Mouse (Mus musculus): ENCODE results near the gene Mrc1. TPM values are rescaled to one million over a fixed set of nuclear protein-coding genes. Genes with fewer than 3 reads are reported as not detected.
"Not testable (repeated sequence)": the region's sequence is repeated elsewhere in the genome, so short reads cannot be mapped to it uniquely, and the experiment has no call there.

Mrc1 gene
- polyA plus RNA-seq (2015; fragmentation: Nextera tagmentation; extraction: Ambion mirVana): 4.9 and 6.6 TPM in 2 replicates

DNA sequence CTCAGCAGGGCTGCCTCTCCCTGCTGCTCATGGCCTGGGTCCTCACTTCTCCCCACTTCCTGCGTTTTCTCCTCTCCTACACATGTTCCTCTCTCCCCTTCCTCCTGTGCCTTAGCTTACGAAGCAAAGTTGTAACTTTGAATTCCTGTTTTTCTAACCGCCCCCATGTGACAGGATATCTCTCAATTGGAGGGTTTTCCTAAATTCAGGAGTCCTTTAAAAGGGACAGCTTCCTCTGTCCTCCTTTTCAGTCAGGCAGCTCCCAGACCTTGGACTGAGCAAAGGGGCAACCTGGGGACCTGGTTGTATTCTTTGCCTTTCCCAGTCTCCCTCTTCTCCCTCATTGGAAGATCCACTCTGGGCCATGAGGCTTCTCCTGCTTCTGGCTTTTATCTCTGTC is at the start of gene Mrc1:
Gene Mrc1 (plus strand): TSS at position 244 of the 400 bp plus-strand sequence.
- H3K27me3 ChIP-seq: no peaks in the 10 kb centered on the region
- no peak within 1 kb of the TSS for H3K9ac ChIP-seq
- 66% methylated on average over 3 of the region's 3 CpGs for WGBS
- H3K4me2 ChIP-seq: no peak within 1 kb of the TSS
- H3K4me1 ChIP-seq (replicated peaks): no peaks in the 10 kb centered on the region
- H3K27ac ChIP-seq (replicated peaks): no peak within 1 kb of the TSS
- no peak within 1 kb of the TSS for H3K4me3 ChIP-seq
- no peak for ATAC-seq (ENCODE audit: low FRiP score, low read depth)
- H3K9me3 ChIP-seq: no peaks in the 10 kb centered on the region
- H3K36me3 ChIP-seq: no peaks in the 10 kb centered on the region

DNA sequence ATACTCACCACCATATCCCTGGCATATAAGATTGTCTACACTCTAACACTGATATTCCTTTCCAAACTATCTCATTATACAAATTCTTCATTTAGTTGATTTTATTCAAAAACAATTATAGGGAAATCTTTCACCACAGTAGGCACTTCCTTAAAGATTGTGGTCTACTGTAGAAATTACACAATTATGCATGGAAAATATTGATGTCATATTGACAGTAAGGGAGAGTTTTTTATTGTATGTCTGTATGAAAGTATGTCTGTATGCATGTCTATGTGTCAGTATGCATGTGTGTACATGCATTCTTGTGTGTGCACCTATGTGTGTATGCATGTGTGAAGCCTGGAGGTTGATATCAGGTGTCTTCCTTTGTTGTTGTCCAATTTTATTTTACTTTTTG is 44.8 kb upstream of the Mrc1 start:
- no peak for ATAC-seq (ENCODE audit: low FRiP score, low read depth)
- Histone ChIP-seq H3K4me1 (replicated peaks) (no peaks in the 10 kb centered on the region), H3K27ac (replicated peaks) (no peak overlapping the region), H3K27me3 (no peaks in the 10 kb centered on the region), H3K9ac (no peak overlapping the region), H3K9me3 (no peaks in the 10 kb centered on the region), H3K36me3 (no peaks in the 10 kb centered on the region), H3K4me3 (no peak overlapping the region), H3K4me2 (no peak overlapping the region)

DNA sequence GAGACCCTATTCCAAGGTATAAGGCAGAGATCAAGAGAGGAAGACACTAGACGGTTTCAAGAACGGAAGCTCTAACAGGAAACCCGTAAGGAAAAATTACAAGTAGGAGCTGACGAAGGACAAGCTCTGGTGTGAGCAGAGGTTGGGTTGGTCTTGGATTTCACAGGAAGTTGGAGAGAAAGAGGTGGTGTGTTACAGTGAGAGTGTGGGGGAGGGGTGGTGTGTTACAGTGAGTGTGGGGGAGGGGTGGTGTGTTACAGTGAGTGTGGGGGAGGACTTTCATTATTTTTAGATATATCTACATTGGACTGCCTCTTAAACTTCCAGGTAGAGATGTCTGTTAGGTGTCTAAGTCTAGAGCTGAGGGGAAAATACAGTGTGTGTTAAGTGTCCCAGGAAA is 38.5 kb upstream of the Mrc1 start:
- Histone ChIP-seq H3K9me3 (no peaks in the 10 kb centered on the region), H3K4me2 (no peak overlapping the region), H3K9ac (no peak overlapping the region), H3K36me3 (no peaks in the 10 kb centered on the region), H3K4me3 (no peak overlapping the region), H3K27me3 (no peaks in the 10 kb centered on the region), H3K27ac (replicated peaks) (no peak overlapping the region), H3K4me1 (replicated peaks) (no peaks in the 10 kb centered on the region)
- no peak for ATAC-seq (ENCODE audit: low FRiP score, low read depth)
- 92% methylated on average over 4 of the region's 4 CpGs for WGBS

DNA sequence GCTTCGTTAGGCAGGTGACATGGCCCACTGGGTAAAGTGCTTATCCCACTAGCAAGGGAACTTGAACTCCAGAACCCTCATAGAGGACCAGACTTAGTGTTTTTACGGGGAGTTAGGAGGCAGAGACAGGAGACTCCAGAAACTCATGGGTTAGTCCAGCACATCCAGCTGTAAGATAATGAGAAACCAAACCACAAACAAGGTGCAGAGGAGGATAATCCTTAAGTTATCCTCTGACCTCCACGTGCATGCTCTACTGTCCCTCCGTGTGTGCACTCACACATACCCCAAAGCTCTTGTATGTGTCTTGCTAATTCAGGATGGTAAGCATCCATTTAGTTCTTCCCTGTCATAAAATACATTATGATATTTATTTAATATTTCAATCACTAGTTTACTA is 37.6 kb upstream of the Mrc1 start:
- no peak for ATAC-seq (ENCODE audit: low FRiP score, low read depth)
- no peaks in the 10 kb centered on the region for H3K36me3 ChIP-seq
- H3K27me3 ChIP-seq: no peaks in the 10 kb centered on the region
- no peak overlapping the region for H3K4me3 ChIP-seq
- H3K27ac ChIP-seq (replicated peaks): no peak overlapping the region
- H3K9me3 ChIP-seq: no peaks in the 10 kb centered on the region
- H3K4me1 ChIP-seq (replicated peaks): no peaks in the 10 kb centered on the region
- no peak overlapping the region for H3K9ac ChIP-seq
- no peak overlapping the region for H3K4me2 ChIP-seq
- WGBS: 90% methylated on average over 4 of the region's 4 CpGs

DNA sequence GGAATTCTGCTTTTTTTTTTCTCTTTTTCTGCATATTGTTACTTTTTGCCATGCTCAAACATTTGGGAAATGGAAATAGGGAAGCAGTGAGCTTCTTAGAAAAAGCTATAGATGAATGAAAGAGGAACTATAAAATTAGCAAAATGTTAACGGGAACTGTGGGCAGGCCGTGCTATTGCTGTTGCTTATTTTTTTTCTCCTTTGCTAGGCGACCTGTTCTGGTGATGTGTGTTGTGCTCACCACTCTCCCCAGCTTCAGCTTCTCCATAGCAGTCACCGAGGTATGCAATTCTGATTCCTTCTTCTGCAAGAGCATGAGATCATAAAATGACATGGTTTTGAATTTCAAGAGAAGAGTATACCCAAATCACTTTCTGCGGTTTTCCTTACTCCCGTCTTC is 37.1 kb upstream of the Mrc1 start:
- ATAC-seq (ENCODE audit: low FRiP score, low read depth): no peak
- H3K9me3 ChIP-seq: no peaks in the 10 kb centered on the region
- H3K4me2 ChIP-seq: no peak overlapping the region
- no peak overlapping the region for H3K4me3 ChIP-seq
- WGBS: 86% methylated on average over 6 of the region's 6 CpGs
- H3K4me1 ChIP-seq (replicated peaks): no peaks in the 10 kb centered on the region
- H3K9ac ChIP-seq: no peak overlapping the region
- H3K27me3 ChIP-seq: no peaks in the 10 kb centered on the region
- no peak overlapping the region for H3K27ac ChIP-seq (replicated peaks)
- H3K36me3 ChIP-seq: no peaks in the 10 kb centered on the region

DNA sequence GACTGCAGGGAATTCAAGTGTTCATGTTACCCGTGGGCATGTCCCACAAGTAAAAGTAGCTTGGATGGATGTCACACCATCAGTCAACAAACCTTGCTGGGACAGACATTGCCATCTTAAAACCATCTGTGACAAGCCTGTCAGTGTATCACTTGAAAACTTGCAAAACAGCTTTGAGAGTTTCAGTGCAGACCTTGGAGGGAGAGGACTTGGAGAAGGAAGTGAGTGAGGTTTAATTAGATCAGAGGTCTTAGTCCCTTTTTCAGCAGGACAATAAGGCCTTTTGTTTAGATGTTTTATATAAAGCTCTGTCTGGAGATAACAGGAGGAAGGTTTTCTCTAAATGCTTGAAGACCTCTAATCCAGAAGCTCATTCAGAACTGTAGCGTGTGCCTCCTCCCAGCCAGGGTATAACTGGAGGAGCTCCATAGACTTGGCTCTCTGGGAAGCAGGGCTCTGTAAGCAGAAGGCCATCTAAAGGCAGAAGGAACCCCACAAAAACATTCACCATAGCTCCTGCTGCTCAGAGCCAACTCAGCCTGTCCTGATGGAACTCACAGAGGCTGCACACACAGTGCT is 30.8 kb upstream of the Mrc1 start:
- not testable (repeated sequence) for H3K27me3 ChIP-seq; H3K27ac ChIP-seq (replicated peaks); H3K4me3 ChIP-seq; H3K9me3 ChIP-seq; H3K4me2 ChIP-seq; H3K36me3 ChIP-seq; H3K4me1 ChIP-seq (replicated peaks); ATAC-seq (ENCODE audit: low FRiP score, low read depth); H3K9ac ChIP-seq
- 71% methylated on average over 1 of the region's 2 CpGs for WGBS

DNA sequence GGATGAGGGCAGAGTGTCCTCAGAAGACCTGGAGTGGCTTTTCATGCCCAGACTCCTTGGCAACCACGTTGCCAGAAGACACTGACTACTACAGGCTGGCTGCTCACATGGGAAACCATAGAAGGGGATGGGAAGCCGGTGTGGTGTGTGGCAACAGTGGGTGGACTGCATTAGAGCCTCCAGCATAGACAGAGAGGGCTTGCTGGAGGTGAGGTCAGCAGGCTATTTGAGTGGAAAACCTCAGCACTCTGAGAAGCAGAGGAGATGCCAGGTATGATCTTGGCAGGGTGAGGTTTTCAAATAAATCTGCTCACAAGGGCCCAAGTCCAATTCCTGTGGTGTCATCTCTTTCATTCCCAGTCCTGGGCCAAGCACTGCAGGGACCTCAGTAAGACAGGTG is 29.6 kb upstream of the Mrc1 start:
- no peak for ATAC-seq (ENCODE audit: low FRiP score, low read depth)
- WGBS: 39% methylated on average over 2 of the region's 2 CpGs
- no peaks in the 10 kb centered on the region for H3K4me1 ChIP-seq (replicated peaks)
- H3K4me2 ChIP-seq: no peak overlapping the region
- H3K4me3 ChIP-seq: no peak overlapping the region
- no peaks in the 10 kb centered on the region for H3K9me3 ChIP-seq
- H3K27me3 ChIP-seq: no peaks in the 10 kb centered on the region
- no peaks in the 10 kb centered on the region for H3K36me3 ChIP-seq
- H3K27ac ChIP-seq (replicated peaks): no peak overlapping the region
- no peak overlapping the region for H3K9ac ChIP-seq

DNA sequence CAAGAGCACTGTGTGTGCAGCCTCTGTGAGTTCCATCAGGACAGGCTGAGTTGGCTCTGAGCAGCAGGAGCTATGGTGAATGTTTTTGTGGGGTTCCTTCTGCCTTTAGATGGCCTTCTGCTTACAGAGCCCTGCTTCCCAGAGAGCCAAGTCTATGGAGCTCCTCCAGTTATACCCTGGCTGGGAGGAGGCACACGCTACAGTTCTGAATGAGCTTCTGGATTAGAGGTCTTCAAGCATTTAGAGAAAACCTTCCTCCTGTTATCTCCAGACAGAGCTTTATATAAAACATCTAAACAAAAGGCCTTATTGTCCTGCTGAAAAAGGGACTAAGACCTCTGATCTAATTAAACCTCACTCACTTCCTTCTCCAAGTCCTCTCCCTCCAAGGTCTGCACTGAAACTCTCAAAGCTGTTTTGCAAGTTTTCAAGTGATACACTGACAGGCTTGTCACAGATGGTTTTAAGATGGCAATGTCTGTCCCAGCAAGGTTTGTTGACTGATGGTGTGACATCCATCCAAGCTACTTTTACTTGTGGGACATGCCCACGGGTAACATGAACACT is 28.2 kb upstream of the Mrc1 start:
- not testable (repeated sequence) for H3K9me3 ChIP-seq; ATAC-seq (ENCODE audit: low FRiP score, low read depth)
- no CpG with 5 or more reads among the region's 2 CpGs for WGBS

DNA sequence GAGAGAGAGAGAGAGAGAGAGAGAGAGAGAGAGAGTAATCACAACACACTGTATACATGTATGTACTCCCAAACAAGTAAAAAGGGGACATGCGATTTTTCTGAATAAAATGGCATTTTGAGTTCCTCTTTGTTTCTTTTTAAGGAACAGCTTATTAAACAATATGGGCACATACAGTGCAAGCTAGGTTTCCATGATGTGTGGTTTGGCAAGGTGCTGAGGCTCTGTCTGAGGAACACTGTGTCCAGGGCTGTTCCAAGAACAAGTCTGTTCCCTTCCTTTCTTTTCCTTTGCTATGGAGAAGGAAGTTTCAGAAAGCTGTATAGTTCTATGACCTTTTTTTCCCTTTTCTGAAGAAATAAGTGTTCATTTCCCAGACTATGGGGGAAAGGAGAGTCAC is 24.9 kb upstream of the Mrc1 start:
- H3K4me2 ChIP-seq: no peak overlapping the region
- no peaks in the 10 kb centered on the region for H3K4me1 ChIP-seq (replicated peaks)
- 85% methylated on average over 1 of the region's 1 CpGs for whole genome bisulfite sequencing
- no peak overlapping the region for H3K27ac ChIP-seq (replicated peaks)
- no peaks in the 10 kb centered on the region for H3K9me3 ChIP-seq
- no peak overlapping the region for H3K9ac ChIP-seq
- H3K27me3 ChIP-seq: no peaks in the 10 kb centered on the region
- no peak for ATAC-seq (ENCODE audit: low FRiP score, low read depth)
- H3K4me3 ChIP-seq: no peak overlapping the region
- H3K36me3 ChIP-seq: no peaks in the 10 kb centered on the region

More for the DNA sequence above, 28.2 kb upstream of the Mrc1 start:
- not testable (repeated sequence) for H3K4me3 ChIP-seq; H3K4me2 ChIP-seq; H3K27ac ChIP-seq (replicated peaks); H3K9ac ChIP-seq; H3K27me3 ChIP-seq; H3K4me1 ChIP-seq (replicated peaks); H3K36me3 ChIP-seq

DNA sequence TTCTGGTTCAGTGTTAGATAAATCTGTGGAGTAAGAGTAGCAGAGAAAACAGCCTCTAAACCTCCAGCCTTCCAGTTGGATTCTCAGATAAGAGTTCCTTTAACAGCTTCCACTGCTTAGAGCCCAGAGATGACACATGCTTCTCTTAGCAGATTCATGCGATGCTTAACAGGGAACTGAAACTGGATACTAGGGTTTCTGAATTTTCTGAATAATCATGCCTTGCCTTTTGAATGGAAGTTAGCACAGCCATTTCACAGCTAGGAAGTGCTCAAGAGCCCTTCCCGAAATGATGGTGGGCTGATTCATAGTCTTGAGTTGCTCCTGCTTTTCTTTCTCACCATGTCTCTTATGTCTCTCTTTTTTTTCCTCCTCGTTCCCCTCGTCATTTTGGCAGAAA is 22.4 kb upstream of the Mrc1 start:
- no peak overlapping the region for H3K27ac ChIP-seq (replicated peaks)
- WGBS: 88% methylated on average over 4 of the region's 4 CpGs
- H3K9ac ChIP-seq: no peak overlapping the region
- H3K4me3 ChIP-seq: no peak overlapping the region
- no peaks in the 10 kb centered on the region for H3K4me1 ChIP-seq (replicated peaks)
- H3K9me3 ChIP-seq: no peaks in the 10 kb centered on the region
- no peak for ATAC-seq (ENCODE audit: low FRiP score, low read depth)
- no peaks in the 10 kb centered on the region for H3K36me3 ChIP-seq
- H3K27me3 ChIP-seq: no peaks in the 10 kb centered on the region
- no peak overlapping the region for H3K4me2 ChIP-seq

DNA sequence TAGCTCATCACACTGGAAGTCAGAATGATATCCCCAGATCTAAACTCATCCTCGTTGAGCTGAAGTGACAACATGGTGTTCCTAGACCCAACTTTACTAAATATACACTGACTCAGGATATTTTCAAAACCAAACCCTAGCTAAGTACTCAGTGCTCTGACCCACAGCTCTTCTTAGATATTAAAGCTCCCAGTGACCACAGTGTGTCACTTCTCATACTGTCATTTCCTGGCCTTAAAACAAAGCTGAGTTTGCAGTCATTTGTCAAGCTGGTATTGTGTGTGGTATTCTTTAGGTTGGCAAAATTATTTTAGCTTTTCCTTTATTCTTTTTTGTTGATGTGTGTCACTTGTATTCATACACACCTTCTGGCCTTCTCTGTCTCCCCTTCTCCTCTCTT is 18.5 kb upstream of the Mrc1 start:
- Histone ChIP-seq H3K27me3 (no peaks in the 10 kb centered on the region), H3K4me2 (no peak overlapping the region), H3K9me3 (no peaks in the 10 kb centered on the region), H3K9ac (no peak overlapping the region), H3K27ac (replicated peaks) (no peak overlapping the region), H3K4me1 (replicated peaks) (no peaks in the 10 kb centered on the region), H3K4me3 (no peak overlapping the region), H3K36me3 (no peaks in the 10 kb centered on the region)
- 100% methylated on average over 1 of the region's 1 CpGs for WGBS
- no peak for ATAC-seq (ENCODE audit: low FRiP score, low read depth)

DNA sequence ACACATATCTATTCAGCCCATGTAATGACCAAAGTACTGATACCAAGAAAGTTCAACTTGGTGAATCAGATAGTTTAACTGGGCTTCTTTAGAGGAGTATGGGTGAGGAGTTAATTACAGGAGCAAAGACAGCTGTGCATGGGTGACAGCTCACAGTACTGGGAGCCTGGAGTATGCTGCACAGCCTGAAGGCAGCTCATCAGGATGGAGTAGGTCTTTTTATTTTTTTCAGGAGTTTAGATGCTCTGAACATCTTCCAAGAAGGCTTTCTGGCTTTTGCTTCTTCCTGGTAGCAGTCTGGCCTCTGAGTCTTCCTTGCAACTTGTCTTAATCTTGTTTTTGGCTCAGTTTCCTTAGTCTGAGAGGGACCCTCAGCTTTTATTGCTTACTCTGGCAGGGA is 17.6 kb upstream of the Mrc1 start:
- Histone ChIP-seq H3K27ac (replicated peaks) (no peak overlapping the region), H3K4me2 (no peak overlapping the region), H3K4me3 (no peak overlapping the region), H3K27me3 (no peaks in the 10 kb centered on the region), H3K36me3 (no peaks in the 10 kb centered on the region), H3K4me1 (replicated peaks) (no peaks in the 10 kb centered on the region), H3K9me3 (no peaks in the 10 kb centered on the region), H3K9ac (no peak overlapping the region)
- no peak for ATAC-seq (ENCODE audit: low FRiP score, low read depth)

DNA sequence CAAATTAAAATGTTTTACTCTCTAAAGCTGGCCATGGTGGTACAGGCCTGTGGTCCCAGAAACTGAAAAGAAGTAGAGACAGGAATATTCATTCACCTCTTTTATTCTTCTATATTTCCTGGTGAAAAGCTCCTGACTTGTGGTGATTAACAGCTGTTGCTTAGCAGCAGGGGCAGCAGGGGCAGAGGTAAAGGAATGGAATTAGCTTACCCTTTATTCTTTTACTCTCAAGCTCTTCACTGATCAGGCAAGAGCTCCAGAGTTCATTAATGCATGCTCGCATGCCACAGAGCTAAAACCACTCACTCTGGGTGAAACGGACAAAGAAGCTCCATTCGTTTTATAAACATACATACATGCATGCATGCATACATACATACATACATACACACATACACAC is 14.4 kb upstream of the Mrc1 start:
- Histone ChIP-seq H3K4me1 (replicated peaks) (no peaks in the 10 kb centered on the region), H3K27ac (replicated peaks) (no peak overlapping the region), H3K4me3 (no peak overlapping the region), H3K27me3 (no peaks in the 10 kb centered on the region), H3K36me3 (no peaks in the 10 kb centered on the region), H3K9me3 (no peaks in the 10 kb centered on the region), H3K9ac (no peak overlapping the region), H3K4me2 (no peak overlapping the region)
- no peak for ATAC-seq (ENCODE audit: low FRiP score, low read depth)
- WGBS: 13% methylated on average over 3 of the region's 3 CpGs

Measured in hindbrain, embryonic 15.5 days (tissue).